In the genomic region with DNA sequence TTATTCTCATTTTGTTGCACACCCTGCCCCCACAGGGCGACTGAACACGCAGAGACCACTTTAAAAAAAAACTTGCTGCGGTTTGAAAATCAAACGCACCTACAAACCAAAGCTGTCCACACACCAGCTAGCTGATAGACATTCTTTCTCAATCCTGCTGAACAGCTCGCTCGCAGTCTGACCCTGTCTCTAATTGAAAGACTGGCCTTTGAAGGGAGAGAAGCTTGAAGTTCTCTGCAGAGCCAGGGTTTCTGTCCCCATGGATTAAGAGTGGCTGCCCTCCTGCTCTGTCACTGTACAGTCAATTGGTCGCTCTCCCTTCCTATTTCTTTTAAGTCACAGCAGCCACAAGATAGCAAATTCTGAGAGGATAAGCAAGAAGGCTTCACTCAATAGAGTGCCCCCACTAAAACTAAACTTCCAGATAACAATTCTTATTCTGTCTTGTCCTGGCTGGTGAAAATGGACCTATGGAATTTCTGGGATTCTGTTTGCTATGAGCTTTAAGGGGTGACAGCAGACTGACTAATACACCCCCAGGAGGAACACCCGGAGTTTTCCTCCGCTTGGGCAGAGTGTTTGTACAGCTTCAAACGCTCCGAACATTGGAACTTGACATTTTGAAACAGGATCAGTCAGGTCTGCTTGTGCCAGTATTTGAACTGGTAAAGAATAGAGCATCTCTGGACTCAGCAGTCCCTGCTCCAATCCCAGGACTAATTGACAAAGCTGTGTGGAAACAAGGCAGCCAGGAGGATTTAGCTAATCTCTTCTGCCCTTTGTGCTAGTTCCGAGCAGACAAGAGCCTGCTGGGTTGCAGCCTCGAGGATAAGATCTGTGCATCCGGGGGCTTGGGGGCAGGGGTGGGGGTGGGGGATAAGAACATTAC, we compare ENCODE assay signal across 10 mouse cellular contexts.
A peak's percentile ranks its signal among the peaks of the same experiment; 100 is the strongest.
DNase-seq lines count a peak whose midpoint lies in the region; ATAC-seq lines count a peak whose summit lies in the region.
"Had no signal": no experiment of that assay in that cellular context is flagged by ENCODE, and none has a peak within 500 bp of the region (broad histone marks: within the 10 kb centered on the region; RNA-seq: fewer than 3 reads in every experiment).

No protein-coding gene starts in this region.

- no peaks in the 10 kb centered on the region for H3K9me3 ChIP-seq in lung, embryonic 15.5 days
- H3K9me3 ChIP-seq in forebrain, embryonic 16.5 days (ENCODE audit: control insufficient read depth, low read length) = no peaks in the 10 kb centered on the region

- DNase-seq in lung, adult 18-20 months = no peak
- DNase-seq in embryo, embryonic 10 days (ENCODE audit: low spot score) = peak; percentile 62
- peak; percentile 57 for DNase-seq in retina, adult 2 months (ENCODE audit: low read depth, low spot score)
- DNase-seq in adrenal gland, adult 2 months = no peak
- DNase-seq in cerebellum, postnatal 14 days = no peak
- DNase-seq in cerebellum, adult 11 months = no peak
- DNase-seq: kidney, postnatal 36 days; lung, postnatal 36 days had no signal

- WGBS in lung, embryonic 15.5 days = 20% methylated on average over 14 of the region's 14 CpGs
- WGBS in forebrain, embryonic 16.5 days = 11% methylated on average over 14 of the region's 14 CpGs

- peak overlapping the region; percentile 64 for H3K27ac ChIP-seq in lung, embryonic 15.5 days
- H3K27ac ChIP-seq in forebrain, embryonic 16.5 days (ENCODE audit: low read length) = no peak overlapping the region

- peaks cover 26% of the 10 kb centered on the region for H3K4me1 ChIP-seq in lung, embryonic 15.5 days
- no peaks in the 10 kb centered on the region for H3K4me1 ChIP-seq in forebrain, embryonic 16.5 days (replicated peaks; ENCODE audit: control insufficient read depth, insufficient read depth, low read length)

- H3K27me3 ChIP-seq in lung, embryonic 15.5 days = no peaks in the 10 kb centered on the region
- H3K27me3 ChIP-seq in forebrain, embryonic 16.5 days (replicated peaks; ENCODE audit: control insufficient read depth, insufficient read depth, low read length) = no peaks in the 10 kb centered on the region

- no peak overlapping the region for H3K4me3 ChIP-seq in lung, embryonic 15.5 days
- H3K4me3 ChIP-seq in forebrain, embryonic 16.5 days (replicated peaks; ENCODE audit: low read length) = no peak overlapping the region

- ATAC-seq in lung, embryonic 15.5 days (ENCODE audit: borderline replicate concordance, extremely low read depth, low FRiP score, low TSS enrichment) = no peak
- peak; percentile 50; the same call in 1 of the 2 replicates for ATAC-seq in forebrain, embryonic 16.5 days

- H3K9ac ChIP-seq in lung, embryonic 15.5 days = no peak overlapping the region
- H3K9ac ChIP-seq in forebrain, embryonic 16.5 days (replicated peaks; ENCODE audit: low read depth, low read length) = no peak overlapping the region

- H3K4me2 ChIP-seq in lung, embryonic 15.5 days = no peak overlapping the region
- H3K4me2 ChIP-seq in forebrain, embryonic 16.5 days (ENCODE audit: low read length) = no peak overlapping the region

- no peaks in the 10 kb centered on the region for H3K36me3 ChIP-seq in lung, embryonic 15.5 days
- no peaks in the 10 kb centered on the region for H3K36me3 ChIP-seq in forebrain, embryonic 16.5 days (ENCODE audit: control insufficient read depth, insufficient read depth)

Comparison
In these comparisons a context has a peak if more than half of its experiments do, and no peak if none do; other contexts are left out.
1. DNase-seq: peak in embryo, embryonic 10 days (single experiment) and retina, adult 2 months (single experiment); none in lung, adult 18-20 months (0 of 2), adrenal gland, adult 2 months (single experiment), cerebellum, postnatal 14 days (0 of 2) and cerebellum, adult 11 months (single experiment).